Mouse (Mus musculus) cerebellum, adult 8-10 months (tissue): ENCODE results near the gene Gm12790.
"Not testable (repeated sequence)": the region's sequence is repeated elsewhere in the genome, so short reads cannot be mapped to it uniquely, and the experiment has no call there.

Source experiments
- DNase-seq: peaks from one replicate; pipeline ENCODE4 v3.0.0; 2022

Gene Gm12790

DNA sequence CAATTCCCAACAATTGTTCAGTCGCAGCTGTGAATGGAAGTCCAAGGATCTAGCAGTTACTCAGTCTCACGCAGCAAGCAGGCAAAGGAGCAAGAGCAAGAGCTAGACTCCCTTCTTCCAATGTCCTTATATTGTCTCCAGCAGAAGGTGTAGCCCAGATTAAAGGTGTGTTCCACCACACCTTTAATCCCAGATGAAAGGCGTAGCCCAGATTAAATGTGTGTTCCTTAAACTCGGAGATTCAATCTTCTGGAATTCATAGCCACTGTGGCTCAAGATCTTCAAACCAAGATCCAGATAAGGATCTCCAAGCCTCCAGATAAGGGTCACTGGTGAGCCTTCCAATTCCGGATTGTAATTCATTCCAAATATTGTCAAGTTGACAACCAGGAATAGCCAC is at the start of gene Gm12790:
Gene Gm12790 (minus strand): TSS at position 101 of the 400 bp plus-strand sequence.
- DNase-seq, result not testable (repeated sequence)

GRCm38 (mm10) chr4:102026619-102027018 is 45.8 kb upstream of the Gm12790 start:
- DNase-seq, result no peak

DNA sequence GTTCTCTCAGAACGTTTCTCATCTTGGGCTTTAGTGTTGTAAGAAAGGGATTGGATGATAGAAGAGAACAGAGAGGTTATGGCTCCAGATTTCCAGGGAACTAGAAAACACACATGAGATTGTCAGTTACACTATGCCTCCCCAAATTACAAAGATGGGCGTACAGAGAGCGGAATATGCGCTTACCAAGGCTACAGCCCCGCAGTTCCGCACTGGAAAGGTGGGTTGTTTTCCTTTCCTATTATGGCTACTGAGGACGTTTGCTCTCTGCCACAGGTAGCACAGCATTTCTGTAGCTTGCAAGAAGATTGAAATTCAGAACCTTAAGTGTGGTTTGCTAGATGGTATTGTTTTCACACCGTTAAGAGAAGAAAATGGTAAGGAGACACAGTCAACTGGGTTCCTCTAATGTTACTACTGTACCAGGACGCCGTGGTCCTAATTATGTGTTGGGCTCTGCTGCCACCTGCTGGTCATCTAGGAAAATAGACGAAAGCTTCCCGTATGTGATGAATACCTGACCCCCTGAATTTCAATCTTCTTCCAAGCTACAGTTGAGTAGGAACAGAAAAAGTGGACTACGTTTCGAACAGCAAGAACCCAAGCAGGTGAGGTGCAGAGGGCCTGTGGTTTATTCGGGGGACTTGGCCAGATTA is 17.5 kb upstream of the Gm12790 start:
- DNase-seq, result peak; percentile 66

- DNase-seq, result no peak
Observed at GRCm38 (mm10) chr4:101997426-101997825, 16.6 kb upstream of the Gm12790 start.

GRCm38 (mm10) chr4:101986326-101986725 is 5.5 kb upstream of the Gm12790 start, which contains the start of gene Gm12789:
Gene Gm12789, plus strand, starts transcription at chr4:101986626.
- not testable (repeated sequence) for DNase-seq

DNA sequence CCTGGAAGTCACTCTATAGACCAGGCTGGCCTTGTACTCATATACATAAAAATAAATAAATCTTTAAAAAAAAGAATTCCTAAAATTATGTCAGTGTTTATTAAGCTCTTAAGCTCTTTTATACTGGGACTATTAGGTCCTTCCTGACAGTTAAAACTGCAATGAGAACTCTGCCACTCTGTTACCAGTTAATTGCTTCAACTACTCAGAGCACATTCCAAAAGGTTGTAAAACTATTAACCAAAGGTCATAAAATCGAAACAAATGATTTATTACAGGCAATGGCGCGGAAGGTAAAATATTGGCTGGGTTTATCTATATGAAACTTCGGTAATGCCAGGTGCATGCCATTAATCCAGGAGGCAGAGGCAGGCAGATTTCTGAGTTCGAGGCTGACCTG is 4.8 kb upstream of the Gm12790 start:
- DNase-seq, result no peak

DNA sequence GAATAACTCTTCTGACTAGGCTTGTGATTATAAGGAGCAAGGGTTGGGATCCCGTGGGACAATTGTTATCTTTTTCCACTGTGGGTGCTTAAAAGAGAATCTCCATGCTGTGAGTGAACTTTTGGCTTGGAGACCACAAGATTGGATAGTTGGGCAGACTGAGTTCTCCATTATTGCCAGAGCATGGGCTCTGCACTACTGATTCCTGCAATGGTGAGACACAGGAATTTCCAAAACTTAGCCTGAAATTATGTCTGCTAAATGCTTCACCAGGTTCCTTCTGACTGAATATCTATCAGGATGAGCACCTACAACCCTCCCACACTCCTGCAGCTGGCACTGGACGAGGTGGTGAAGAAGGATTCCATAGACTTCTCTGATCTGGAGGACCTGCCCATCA is 40.7 kb downstream of the Gm12790 start, which contains the start of gene Gm12794:
Gene Gm12794 (plus strand): TSS at position 301 of the 400 bp plus-strand sequence.
- not testable (repeated sequence) for DNase-seq
